Mouse (Mus musculus) hindbrain, postnatal 0 days (tissue): ENCODE measurements around the gene Smarca2. TPM values are rescaled to one million over a fixed set of nuclear protein-coding genes. Genes with fewer than 3 reads are reported as not detected.

Experiments used
- ATAC-seq: fragments of 200-750 bp; cut with Nextera tagmentation; 2 replicates; pipeline ENCODE4 v1.8.0; 2017; ENCODE audit warnings: mild to moderate bottlenecking, moderate TSS enrichment, moderate library complexity
- DNase-seq: peaks from one replicate; pipeline ENCODE4 v3.0.0-alpha.2; 2015; ENCODE audit warnings: low spot score
- H3K27ac ChIP-seq: fragments of 300-500 bp; sonication (generic); 2 replicates; pipeline ENCODE4 v1.5.1; 2014; ENCODE audit warnings: mild to moderate bottlenecking
- H3K27me3 ChIP-seq: fragments of 300-500 bp; sonication (generic); 2 replicates; pipeline ENCODE4 v1.6.1; 2014; ENCODE audit warnings: low read length, mixed read lengths; ENCODE audit not compliant: insufficient read depth
- H3K36me3 ChIP-seq: fragments of 300-500 bp; sonication (generic); 2 replicates; pipeline ENCODE4 v1.6.1; 2014; ENCODE audit warnings: low read length, mixed read lengths; ENCODE audit not compliant: insufficient read depth
- H3K4me1 ChIP-seq: fragments of 300-500 bp; sonication (generic); 2 replicates; pipeline ENCODE4 v1.6.1; 2014; ENCODE audit warnings: antibody characterized with exemption, low read length, mixed read lengths; ENCODE audit not compliant: insufficient read depth
- H3K4me2 ChIP-seq: fragments of 300-500 bp; sonication (generic); 2 replicates; pipeline ENCODE4 v1.6.1; 2014; ENCODE audit warnings: low read depth, mild to moderate bottlenecking, low read length, moderate library complexity, mixed read lengths
- H3K4me3 ChIP-seq: fragments of 300-500 bp; sonication (generic); 2 replicates; pipeline ENCODE4 v1.5.1; 2014; ENCODE audit warnings: low read length
- H3K9ac ChIP-seq: fragments of 300-500 bp; sonication (generic); replicated peaks from 2 replicates; pipeline ENCODE4 v1.6.1; 2014; ENCODE audit warnings: mild to moderate bottlenecking, low read length, moderate library complexity, mixed read lengths
- H3K9me3 ChIP-seq: fragments of 300-500 bp; sonication (generic); 2 replicates; pipeline ENCODE4 v1.6.1; 2016; ENCODE audit warnings: low read length, mixed read lengths
- CTCF ChIP-seq: IDR thresholded peaks from 2 replicates; pipeline ENCODE4 v1.5.1; 2016; ENCODE audit warnings: antibody characterized with exemption, control low read depth, low read depth
- WGBS: fragments of 180-500 bp; shearing (Covaris S2); extraction: QIAGEN DNeasy Blood & Tissue Kit; methylation state at CpG from one replicate; pipeline ENCODE4 v1.1.7; 2014; 5-methylcytosine and 5-hydroxymethylcytosine counted together
- polyA plus RNA-seq: library from polyadenylated mRNA; unstranded; fragments of >200 nt; fragmentation: Nextera tagmentation; extraction: Ambion mirVana; gene quantifications from 2 replicates; pipeline ENCODE4 v1.2.1, GENCODE M21; 2015
- total RNA-seq: library from RNA; depleted of rRNA; stranded (reverse); fragments of >200 nt; gene quantifications from 2 replicates; pipeline ENCODE4 v1.2.3, GENCODE M21; 2014

Smarca2 gene
- total and polyA plus RNA-seq, 2 experiments from 2014 or later, result 82.0 to 87.7 TPM

GRCm38 (mm10) chr19:26681549-26681948 lies 76.7 kb downstream of the Smarca2 start:
- Histone ChIP-seq H3K27me3 (no peaks in the 10 kb centered on the region), H3K27ac (no peak overlapping the region), H3K36me3 (no peaks in the 10 kb centered on the region), H3K9ac (no peak overlapping the region), H3K4me1 (no peaks in the 10 kb centered on the region), H3K4me3 (no peak overlapping the region), H3K9me3 (no peaks in the 10 kb centered on the region), H3K4me2 (no peak overlapping the region)
- ATAC-seq (no peak), DNase-seq (no peak)
- no peak for TF ChIP-seq CTCF
- WGBS, result 91% methylated on average over 8 of the region's 8 CpGs

GRCm38 (mm10) chr19:26682130-26682529 lies 77.3 kb downstream of the Smarca2 start:
- Histone ChIP-seq H3K9ac (no peak overlapping the region), H3K4me3 (no peak overlapping the region), H3K9me3 (no peaks in the 10 kb centered on the region), H3K4me2 (no peak overlapping the region), H3K27ac (no peak overlapping the region), H3K36me3 (no peaks in the 10 kb centered on the region), H3K4me1 (no peaks in the 10 kb centered on the region), H3K27me3 (no peaks in the 10 kb centered on the region)
- TF ChIP-seq CTCF, result no peak
- WGBS, result 82% methylated on average over 4 of the region's 4 CpGs
- ATAC-seq, result no peak
- no peak for DNase-seq

GRCm38 (mm10) chr19:26682731-26683130 lies 77.9 kb downstream of the Smarca2 start:
- TF ChIP-seq CTCF, result peak; percentile 33
- H3K4me2 ChIP-seq, result no peak overlapping the region
- no peak overlapping the region for H3K27ac ChIP-seq
- no peaks in the 10 kb centered on the region for H3K4me1 ChIP-seq
- DNase-seq, result no peak
- no peak overlapping the region for H3K9ac ChIP-seq
- H3K27me3 ChIP-seq, result no peaks in the 10 kb centered on the region
- 88% methylated on average over 2 of the region's 2 CpGs for WGBS
- no peaks in the 10 kb centered on the region for H3K36me3 ChIP-seq
- no peak overlapping the region for H3K4me3 ChIP-seq
- no peaks in the 10 kb centered on the region for H3K9me3 ChIP-seq
- ATAC-seq, result no peak

- 96% methylated on average over 8 of the region's 8 CpGs for WGBS
- DNase-seq (no peak), ATAC-seq (no peak)
- no peak overlapping the region for H3K4me3 ChIP-seq
- no peak for TF ChIP-seq CTCF
- no peak overlapping the region for H3K4me2 ChIP-seq
- H3K27ac ChIP-seq, result no peak overlapping the region
- no peaks in the 10 kb centered on the region for H3K4me1 ChIP-seq
- H3K9me3 ChIP-seq, result no peaks in the 10 kb centered on the region
- H3K9ac ChIP-seq, result no peak overlapping the region
- no peaks in the 10 kb centered on the region for H3K27me3 ChIP-seq
- H3K36me3 ChIP-seq, result no peaks in the 10 kb centered on the region; the same call in 1 of the 2 replicates
Measured at GRCm38 (mm10) chr19:26683731-26684130, 78.9 kb downstream of the Smarca2 start.

GRCm38 (mm10) chr19:26690516-26690915 lies 85.7 kb downstream of the Smarca2 start:
- Histone ChIP-seq H3K4me2 (no peak overlapping the region), H3K36me3 (peaks cover 5% of the 10 kb centered on the region; the same call in 1 of the 2 replicates), H3K9ac (no peak overlapping the region), H3K4me3 (no peak overlapping the region), H3K9me3 (no peaks in the 10 kb centered on the region), H3K4me1 (no peaks in the 10 kb centered on the region), H3K27me3 (no peaks in the 10 kb centered on the region), H3K27ac (no peak overlapping the region)
- 51% methylated on average over 4 of the region's 4 CpGs for WGBS
- no peak for TF ChIP-seq CTCF
- DNase-seq, result no peak
- no peak for ATAC-seq

GRCm38 (mm10) chr19:26697107-26697506 lies 92.3 kb downstream of the Smarca2 start:
- DNase-seq (no peak), ATAC-seq (no peak)
- TF ChIP-seq CTCF, result no peak
- Histone ChIP-seq H3K27ac (no peak overlapping the region), H3K9ac (no peak overlapping the region), H3K27me3 (no peaks in the 10 kb centered on the region), H3K4me1 (no peaks in the 10 kb centered on the region), H3K36me3 (peaks cover 24% of the 10 kb centered on the region; the same call in 1 of the 2 replicates), H3K9me3 (no peaks in the 10 kb centered on the region), H3K4me3 (no peak overlapping the region), H3K4me2 (no peak overlapping the region)
- 72% methylated on average over 4 of the region's 4 CpGs for WGBS

- Histone ChIP-seq H3K4me1 (no peaks in the 10 kb centered on the region), H3K9me3 (no peaks in the 10 kb centered on the region), H3K9ac (no peak overlapping the region), H3K4me2 (no peak overlapping the region), H3K4me3 (no peak overlapping the region), H3K36me3 (peaks cover 5% of the 10 kb centered on the region), H3K27ac (no peak overlapping the region), H3K27me3 (no peaks in the 10 kb centered on the region)
- 88% methylated on average over 10 of the region's 10 CpGs for WGBS
- no peak for DNase-seq
- TF ChIP-seq CTCF, result no peak
- no peak for ATAC-seq
Measured at GRCm38 (mm10) chr19:26704545-26705209, 99.8 kb downstream of the Smarca2 start.
